Mouse (Mus musculus) cerebellum, adult 8-10 months (tissue): Measurements from ENCODE around the gene Adprh.

Experiments used
- DNase-seq: peaks from one replicate; pipeline ENCODE4 v3.0.0; 2022

The Adprh gene

DNA sequence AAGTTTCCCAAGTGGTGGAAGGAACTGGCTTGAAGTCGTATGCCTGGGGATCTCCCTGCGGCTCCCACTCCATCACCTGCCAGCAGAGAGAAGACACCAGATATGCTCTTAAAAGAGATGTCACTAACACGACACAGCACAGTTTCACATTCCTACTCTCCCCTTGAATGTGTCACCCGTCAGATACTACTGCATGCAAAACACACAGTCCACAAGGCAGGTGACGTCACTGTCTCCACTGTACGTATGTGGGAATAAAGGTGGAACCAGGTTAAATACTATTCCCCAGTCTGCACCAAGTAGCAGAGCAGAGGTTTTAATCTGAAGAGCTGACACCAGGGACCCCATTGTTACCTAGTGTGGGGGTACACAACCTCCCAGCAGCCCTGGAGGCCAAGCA is 12.1 kb downstream of the Adprh start:
- no peak for DNase-seq

DNA sequence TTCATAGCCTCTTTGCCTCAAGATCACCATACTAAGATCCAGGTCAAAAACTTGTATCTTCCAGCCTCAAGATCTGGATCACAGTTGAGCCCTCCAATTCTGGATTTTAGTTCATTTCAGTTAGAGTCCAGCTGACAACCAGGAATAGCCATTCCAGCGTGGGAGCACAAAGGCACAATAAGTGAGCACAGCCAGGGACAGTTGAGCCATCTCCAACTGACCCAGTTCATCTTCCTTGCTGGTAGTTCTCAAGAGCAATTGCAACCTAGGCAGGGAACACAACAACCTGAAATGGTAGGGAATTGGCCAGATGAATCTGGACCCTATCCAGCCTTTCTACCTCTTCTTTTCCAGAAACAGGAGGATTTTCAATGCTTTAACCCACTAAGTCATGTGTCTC is 13.3 kb downstream of the Adprh start:
- DNase-seq: no peak

GRCm38 (mm10) chr16:38434295-38434795 is 18.2 kb downstream of the Adprh start:
- DNase-seq: no peak

- no peak for DNase-seq
Measured at GRCm38 (mm10) chr16:38433514-38433913, 19.0 kb downstream of the Adprh start.

DNA sequence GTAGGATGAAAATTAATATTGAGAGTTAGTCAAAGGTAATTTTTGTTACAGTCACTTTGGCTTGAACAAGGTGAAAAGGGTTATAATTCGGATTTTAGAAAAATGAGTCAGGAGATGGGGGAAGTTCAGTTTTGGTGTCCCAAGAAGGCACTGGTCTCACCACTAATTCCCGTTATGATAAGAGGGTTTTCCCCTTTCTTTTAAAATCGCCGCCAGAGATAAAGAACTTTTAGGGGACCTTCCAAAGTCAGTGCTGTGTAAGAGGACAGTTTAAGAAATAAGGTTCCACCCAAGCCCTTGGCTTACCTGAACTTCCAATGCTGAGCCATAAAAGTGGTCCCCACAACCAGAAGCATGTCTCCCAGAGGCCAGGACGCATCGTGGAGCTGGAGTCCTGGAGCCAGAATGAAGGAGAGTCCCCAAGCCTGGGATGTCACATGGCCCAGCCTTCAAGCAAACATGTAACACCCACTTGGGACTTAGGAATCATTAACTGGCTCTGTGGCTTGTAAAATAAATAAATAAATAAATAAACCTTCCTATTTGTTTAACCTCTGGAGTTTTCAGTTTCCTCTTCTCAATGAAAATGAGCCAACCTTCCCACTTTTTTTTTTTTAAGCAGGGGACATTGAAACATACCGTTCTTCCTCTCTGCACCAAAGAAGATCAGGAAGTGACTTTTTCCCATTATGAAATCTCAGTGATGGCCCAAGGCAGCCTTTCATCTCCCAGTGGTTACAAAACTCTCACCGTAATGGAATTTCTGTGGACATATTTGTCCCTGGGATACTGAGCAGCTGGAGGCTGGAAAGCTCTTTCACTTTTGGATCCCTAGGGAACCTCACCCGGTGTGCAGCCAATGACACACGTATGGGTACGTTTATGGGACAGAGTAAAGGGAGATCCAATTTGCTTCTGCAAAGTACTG is 19.7 kb downstream of the Adprh start, which contains the start of gene Pla1a:
Gene Pla1a (minus strand): TSS at position 648 of the 928 bp plus-strand sequence.
- no peak for DNase-seq

GRCm38 (mm10) chr16:38431446-38432185 is 20.9 kb downstream of the Adprh start:
- DNase-seq: no peak

DNA sequence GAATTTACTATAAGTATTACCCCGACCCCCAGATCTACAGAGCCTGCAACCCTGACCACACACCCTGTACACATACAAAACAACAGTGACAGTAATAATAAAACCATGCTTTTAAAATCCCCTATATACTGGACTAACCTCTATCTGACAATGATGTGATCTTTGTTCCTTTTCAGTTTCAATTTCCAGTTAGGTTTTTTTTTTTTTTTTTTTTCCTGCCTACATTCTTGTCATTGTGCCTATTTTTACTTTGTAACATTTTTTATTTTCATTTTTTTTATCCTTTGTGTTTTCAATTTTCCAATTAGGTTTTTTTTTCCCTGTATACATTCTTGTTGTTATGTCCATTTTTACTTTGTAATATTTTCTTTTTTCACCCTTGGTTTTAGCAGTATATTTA is 26.7 kb downstream of the Adprh start:
- DNase-seq: no peak

- DNase-seq: no peak
Measured at GRCm38 (mm10) chr16:38425374-38425773, 27.1 kb downstream of the Adprh start.

GRCm38 (mm10) chr16:38414953-38415352 is 37.5 kb downstream of the Adprh start:
- DNase-seq: no peak

- no peak for DNase-seq
Measured at GRCm38 (mm10) chr16:38408416-38408815, 44.1 kb downstream of the Adprh start.

DNA sequence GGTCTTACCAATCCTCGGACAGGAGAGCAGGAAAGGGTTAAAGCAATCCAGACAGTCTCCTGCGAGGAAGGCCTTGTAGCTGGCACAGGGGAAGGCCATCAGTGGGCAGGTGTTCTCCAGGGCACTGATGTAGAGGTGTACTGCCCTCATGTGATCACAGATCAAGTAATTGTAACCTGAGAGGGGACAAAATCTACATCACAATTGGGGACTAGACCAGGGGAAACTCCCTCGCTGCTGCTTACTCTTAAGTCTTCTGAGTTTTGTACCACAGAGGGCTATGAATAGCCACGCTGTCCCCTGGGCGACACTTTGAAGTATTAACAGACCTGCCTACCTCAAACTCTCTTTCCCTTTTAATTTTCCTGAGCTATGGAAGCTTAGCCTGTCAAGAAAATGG is 44.9 kb downstream of the Adprh start:
- DNase-seq: no peak

- DNase-seq: no peak
Measured at GRCm38 (mm10) chr16:38406708-38407107, 45.8 kb downstream of the Adprh start.

- DNase-seq: no peak
Measured at GRCm38 (mm10) chr16:38406293-38406692, 46.2 kb downstream of the Adprh start.

- DNase-seq: no peak
Measured at GRCm38 (mm10) chr16:38403639-38404038, 48.9 kb downstream of the Adprh start.

- DNase-seq: no peak
Measured at GRCm38 (mm10) chr16:38401468-38401867, 51.0 kb downstream of the Adprh start.

DNA sequence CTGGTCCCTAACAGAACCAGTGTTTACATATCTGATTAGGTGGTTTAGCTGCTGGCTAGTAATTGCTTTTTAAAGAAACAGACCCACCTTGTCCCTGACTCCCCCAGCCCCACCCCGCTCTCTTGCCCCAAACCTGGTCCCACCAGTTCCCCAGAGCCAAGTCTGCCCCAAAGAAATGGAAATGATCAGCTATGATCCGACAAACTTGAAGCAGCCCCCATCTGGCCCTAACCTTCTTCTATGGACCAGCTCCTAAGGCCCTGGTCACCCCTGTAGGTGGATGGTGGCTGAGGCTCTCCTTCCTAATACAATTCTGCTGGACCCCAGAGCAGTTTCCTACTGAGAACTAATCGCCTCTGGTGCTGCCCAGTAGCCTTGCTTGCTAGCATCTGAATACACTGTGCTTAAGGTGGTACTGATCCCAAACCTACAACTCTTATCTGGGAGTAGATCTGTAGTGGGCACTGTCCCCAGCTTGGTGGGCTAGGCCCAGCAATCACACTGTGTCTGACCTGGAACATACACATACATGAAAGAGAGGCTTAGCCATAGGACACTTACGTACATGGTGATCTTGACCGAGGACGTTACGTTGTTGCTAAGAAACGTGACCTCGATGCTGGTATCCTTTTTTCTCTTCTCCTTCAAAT is 52.1 kb downstream of the Adprh start:
- DNase-seq: no peak

DNA sequence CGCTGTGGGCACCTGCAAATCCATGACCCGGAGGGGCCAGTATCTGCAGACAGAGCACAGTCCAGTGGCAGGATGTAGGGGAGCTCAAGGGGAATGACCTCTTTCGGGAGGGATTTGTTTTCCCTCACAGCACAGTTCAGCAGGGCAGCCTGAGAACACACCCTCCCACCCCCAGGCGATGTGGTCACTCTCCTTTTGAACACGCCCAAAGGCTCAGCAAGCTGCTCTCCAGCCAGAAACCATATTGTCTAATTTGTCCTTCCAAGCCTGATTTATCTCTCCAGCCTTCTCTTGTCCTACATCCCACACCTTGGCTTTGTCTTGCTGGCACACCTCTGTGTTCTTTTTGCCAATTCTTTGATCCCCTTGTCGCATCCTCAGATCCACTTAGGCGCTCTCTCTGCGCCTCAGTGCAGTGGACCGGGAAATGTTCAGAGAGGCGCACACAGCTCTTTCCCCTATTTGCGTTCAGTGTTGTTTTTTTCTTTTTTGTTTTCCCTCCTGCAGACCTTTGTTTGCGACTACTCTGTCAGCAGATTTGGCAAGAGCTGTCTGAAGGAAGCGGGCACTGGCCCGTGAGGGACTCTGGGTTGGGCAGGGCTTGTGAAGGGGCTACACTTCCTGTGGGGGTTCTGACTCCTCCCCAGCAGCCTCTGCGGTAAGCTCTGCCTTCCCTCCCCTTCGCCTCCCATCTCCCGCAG is 52.8 kb downstream of the Adprh start:
- DNase-seq: no peak

- no peak for DNase-seq
Measured at GRCm38 (mm10) chr16:38399076-38399475, 53.4 kb downstream of the Adprh start.

DNA sequence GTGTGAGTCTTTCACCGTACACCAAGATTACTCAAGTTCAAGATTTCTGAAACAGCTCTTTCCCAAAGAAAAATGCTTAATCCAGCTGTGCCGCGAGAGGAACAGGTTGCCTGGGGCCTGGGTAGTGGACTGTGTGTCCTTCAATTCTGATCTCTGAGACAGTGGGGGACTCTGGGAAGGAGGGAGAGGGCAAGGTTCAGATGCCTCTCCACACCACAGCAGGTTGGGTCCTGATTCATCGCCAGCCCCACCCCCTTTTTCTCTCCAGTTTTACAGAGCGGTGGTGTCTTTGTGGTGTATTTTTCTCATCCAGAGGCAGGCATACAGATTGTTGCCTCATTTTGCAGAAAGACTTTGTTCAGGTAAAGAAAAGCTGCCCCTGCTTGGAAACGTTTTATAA is 54.2 kb downstream of the Adprh start:
- DNase-seq: no peak

GRCm38 (mm10) chr16:38396155-38396554 is 56.3 kb downstream of the Adprh start:
- peak; percentile 30 for DNase-seq

DNA sequence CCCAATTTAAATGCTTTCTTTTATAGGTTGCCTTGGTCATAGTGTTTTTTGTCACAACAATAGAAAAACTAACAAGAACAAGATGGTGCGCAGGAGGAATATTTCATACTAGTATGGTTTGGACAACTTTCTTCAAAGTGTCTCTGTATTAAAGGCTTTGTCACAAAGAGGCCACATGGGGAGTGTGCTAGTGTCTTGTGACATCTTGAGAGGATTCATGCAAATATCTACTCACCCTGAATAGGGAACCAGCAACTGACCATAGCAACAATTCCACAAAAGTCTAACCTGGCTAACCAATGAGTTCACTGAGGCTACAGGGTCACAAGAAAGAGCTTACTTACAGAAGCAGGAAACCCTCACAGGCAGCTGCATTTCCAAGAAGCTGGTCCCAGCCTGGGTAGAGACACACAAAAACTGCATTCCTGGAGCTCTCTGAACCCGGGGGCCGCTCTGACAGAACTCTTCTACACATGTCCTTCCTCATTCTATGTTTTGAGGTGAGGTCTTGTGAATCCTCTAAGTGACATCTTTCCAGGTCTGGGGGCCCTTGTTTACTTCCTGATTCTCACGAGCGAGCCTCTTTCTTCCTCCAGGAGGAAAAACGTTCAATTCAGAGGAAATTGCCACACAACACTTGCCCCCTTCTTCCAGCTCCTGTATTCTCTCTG is 57.3 kb downstream of the Adprh start:
- DNase-seq: no peak

- no peak for DNase-seq
Measured at GRCm38 (mm10) chr16:38394191-38394618, 58.3 kb downstream of the Adprh start.
